Mouse (Mus musculus): ENCODE measurements around the gene Hist1h4d.

DNA sequence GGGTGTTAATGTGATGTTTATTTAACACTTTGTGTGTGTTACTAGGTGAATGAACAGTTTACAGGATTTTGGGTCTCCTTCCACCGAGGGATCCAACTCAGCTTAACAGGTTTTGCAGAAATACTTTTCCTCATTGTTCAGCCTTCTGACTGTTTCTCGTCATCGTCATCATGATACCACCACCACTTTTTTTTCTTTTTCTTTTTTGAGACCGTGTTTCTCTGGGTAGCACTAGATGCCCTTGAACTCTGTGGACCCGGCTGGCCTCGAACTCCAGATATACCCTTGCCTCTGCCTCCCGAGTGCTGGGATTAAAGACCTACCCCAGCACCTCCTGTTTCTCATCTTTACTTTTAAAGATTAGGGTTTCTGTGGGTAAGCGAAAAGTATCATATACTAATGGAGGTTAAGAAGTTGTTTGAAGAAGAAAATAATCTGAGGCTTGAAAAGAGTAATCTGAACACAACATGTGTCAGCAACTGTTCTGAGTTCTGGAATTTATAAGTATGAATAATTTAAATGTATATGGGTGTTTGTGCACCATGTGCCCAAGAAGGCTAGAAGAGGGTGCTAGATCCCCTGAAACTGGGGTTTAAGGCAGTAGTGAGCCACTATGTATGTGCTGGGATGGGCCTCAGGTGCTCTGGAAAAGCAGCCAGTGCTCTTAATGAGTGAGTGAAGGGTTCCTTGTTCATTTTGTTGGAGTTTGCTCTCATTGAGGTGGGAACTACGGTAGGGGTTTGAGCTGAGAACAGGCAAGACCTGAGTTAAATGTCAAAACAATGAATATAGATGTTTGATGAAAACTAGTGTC lies 48.9 kb upstream of the Hist1h4d start:
- no peak for TF ChIP-seq CTCF (IDR thresholded peaks at IDR 0.05; ENCODE audit: low read depth)
- no peak; the same call in 1 of the 2 replicates for TF ChIP-seq EP300 (IDR thresholded peaks at IDR 0.05; ENCODE audit: low read depth)

Measured in liver, embryonic 14.5 days (tissue).